8 mouse cellular contexts compared by ENCODE assay signal in the genomic region with DNA sequence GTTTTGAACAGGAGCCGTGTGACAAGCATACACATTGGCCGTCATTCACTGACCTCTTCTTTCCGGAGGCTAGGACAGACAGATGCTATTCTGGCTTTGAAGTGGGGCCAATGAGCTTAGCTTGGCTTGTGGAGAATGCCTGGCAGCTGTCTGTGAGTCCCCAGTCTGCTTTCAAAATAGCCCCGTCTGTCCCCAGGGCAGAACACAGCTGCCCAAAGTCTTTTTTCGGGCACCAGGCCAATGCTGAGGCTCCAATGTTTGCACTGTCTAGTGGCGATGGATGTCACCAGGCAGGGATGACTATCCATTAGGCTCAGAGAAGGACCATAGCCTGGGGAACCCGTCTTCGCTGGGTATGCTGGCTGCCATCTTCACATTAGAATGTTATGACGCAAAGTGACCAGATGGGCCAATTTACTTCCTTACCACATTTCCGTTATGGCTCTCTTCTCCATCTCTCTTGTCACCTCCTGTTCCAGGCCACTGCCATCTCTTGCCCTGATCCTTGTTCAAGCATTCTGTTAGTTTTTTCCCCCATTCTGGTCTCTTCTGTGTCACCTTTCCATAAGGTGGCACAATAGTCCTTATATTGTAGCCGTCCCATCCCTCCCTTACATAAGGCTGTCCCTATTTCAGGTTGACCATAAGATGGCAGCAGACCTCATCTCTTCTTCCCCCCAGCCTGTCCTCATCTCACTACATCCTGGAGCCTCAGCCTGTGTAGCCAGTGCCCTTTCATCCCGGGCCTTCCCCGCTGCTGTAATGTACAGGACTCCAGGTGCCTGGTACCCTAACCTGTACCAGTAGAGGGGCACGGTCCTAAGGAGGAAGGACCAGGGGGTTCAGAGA. TPM values are rescaled to one million over a fixed set of nuclear protein-coding genes. Genes with fewer than 3 reads are reported as not detected.
DNase-seq lines count a peak whose midpoint lies in the region; ATAC-seq lines count a peak whose summit lies in the region.

No protein-coding gene starts in this region.

- H3K27me3 ChIP-seq in limb, embryonic 13.5 days = peaks cover 33% of the 10 kb centered on the region
- peaks cover 12% of the 10 kb centered on the region; the same call in 1 of the 2 replicates for H3K27me3 ChIP-seq in limb, embryonic 10.5 days (ENCODE audit: low read depth, poor library complexity, severe bottlenecking)
- H3K27me3 ChIP-seq in embryonic facial prominence, embryonic 12.5 days = no peaks in the 10 kb centered on the region
- H3K27me3 ChIP-seq in heart, embryonic 15.5 days = no peaks in the 10 kb centered on the region

- DNase-seq in limb, embryonic 10.5 days (ENCODE audit: low spot score) = no peak
- DNase-seq in kidney, postnatal 4 days = peak; percentile 43 to 58
- peak; percentile 89 for DNase-seq in lung, postnatal 10 days
- DNase-seq in right cerebral cortex, postnatal 4 days = peak; percentile 55
- DNase-seq in ovary, postnatal 10 days (ENCODE audit: low spot score) = no peak

- no peaks in the 10 kb centered on the region for H3K9me3 ChIP-seq in limb, embryonic 13.5 days
- no peaks in the 10 kb centered on the region for H3K9me3 ChIP-seq in limb, embryonic 10.5 days (replicated peaks)
- H3K9me3 ChIP-seq in embryonic facial prominence, embryonic 12.5 days = no peaks in the 10 kb centered on the region
- H3K9me3 ChIP-seq in heart, embryonic 15.5 days (replicated peaks) = no peaks in the 10 kb centered on the region

- no peak overlapping the region for H3K9ac ChIP-seq in limb, embryonic 13.5 days
- no peak overlapping the region for H3K9ac ChIP-seq in embryonic facial prominence, embryonic 12.5 days
- H3K9ac ChIP-seq in heart, embryonic 15.5 days = no peak overlapping the region

- peaks cover 31% of the 10 kb centered on the region for H3K4me1 ChIP-seq in limb, embryonic 13.5 days
- H3K4me1 ChIP-seq in limb, embryonic 10.5 days = peaks cover 38% of the 10 kb centered on the region
- H3K4me1 ChIP-seq in embryonic facial prominence, embryonic 12.5 days = no peaks in the 10 kb centered on the region
- peaks cover 26% of the 10 kb centered on the region for H3K4me1 ChIP-seq in heart, embryonic 15.5 days (replicated peaks)

- no peak overlapping the region for H3K27ac ChIP-seq in limb, embryonic 13.5 days
- no peak overlapping the region for H3K27ac ChIP-seq in limb, embryonic 10.5 days
- no peak overlapping the region for H3K27ac ChIP-seq in embryonic facial prominence, embryonic 12.5 days
- peak overlapping the region; percentile 53 for H3K27ac ChIP-seq in heart, embryonic 15.5 days

- H3K4me2 ChIP-seq in limb, embryonic 13.5 days (replicated peaks) = no peak overlapping the region
- no peak overlapping the region for H3K4me2 ChIP-seq in embryonic facial prominence, embryonic 12.5 days (replicated peaks)
- no peak overlapping the region for H3K4me2 ChIP-seq in heart, embryonic 15.5 days

- ATAC-seq in limb, embryonic 13.5 days (ENCODE audit: low FRiP score, low read depth) = peak; percentile 54
- ATAC-seq in embryonic facial prominence, embryonic 12.5 days (ENCODE audit: insufficient number of reproducible peaks, insufficient read depth, low FRiP score, low TSS enrichment) = peak; percentile 38; the same call in 1 of the 2 replicates
- ATAC-seq in heart, embryonic 15.5 days (replicated peaks; ENCODE audit: insufficient number of reproducible peaks, insufficient read depth, low FRiP score, low read depth) = peak; percentile 71

- peaks cover 52% of the 10 kb centered on the region for H3K36me3 ChIP-seq in limb, embryonic 13.5 days
- peaks cover 40% of the 10 kb centered on the region for H3K36me3 ChIP-seq in limb, embryonic 10.5 days
- peaks cover 41% of the 10 kb centered on the region for H3K36me3 ChIP-seq in embryonic facial prominence, embryonic 12.5 days
- peaks cover 29% of the 10 kb centered on the region for H3K36me3 ChIP-seq in heart, embryonic 15.5 days

- H3K4me3 ChIP-seq in limb, embryonic 13.5 days = no peak overlapping the region
- H3K4me3 ChIP-seq in limb, embryonic 10.5 days = no peak overlapping the region
- no peak overlapping the region for H3K4me3 ChIP-seq in embryonic facial prominence, embryonic 12.5 days
- no peak overlapping the region for H3K4me3 ChIP-seq in heart, embryonic 15.5 days

- 73% methylated on average over 14 of the region's 14 CpGs for WGBS in limb, embryonic 13.5 days
- WGBS in limb, embryonic 10.5 days = 79% methylated on average over 14 of the region's 14 CpGs
- WGBS in embryonic facial prominence, embryonic 12.5 days = 73% methylated on average over 14 of the region's 14 CpGs
- 41% methylated on average over 14 of the region's 14 CpGs for WGBS in heart, embryonic 15.5 days

RNA-seq across cellular contexts. Expression of gene P4ha2, which starts 22.7 kb away (rescaled TPM):
- polyA plus RNA-seq in limb, embryonic 13.5 days (2015; fragmentation: Nextera tagmentation; extraction: Ambion mirVana) = 81.3 and 84.9 TPM in 2 replicates
- 35.6 and 38.7 TPM in 2 replicates for polyA plus RNA-seq in limb, embryonic 10.5 days (2016; fragmentation: Nextera tagmentation; extraction: Ambion mirVana)
- 56.8 and 59.7 TPM in 2 replicates for polyA plus RNA-seq in embryonic facial prominence, embryonic 12.5 days (2016; fragmentation: Nextera tagmentation; extraction: Ambion mirVana)
- polyA plus RNA-seq in heart, embryonic 15.5 days (2015; fragmentation: Nextera tagmentation; extraction: Ambion mirVana) = 46.0 and 54.6 TPM in 2 replicates

RNA-seq across cellular contexts. Expression of gene Pdlim4, which starts 53.8 kb away (rescaled TPM):
- polyA plus RNA-seq in limb, embryonic 13.5 days (2015; fragmentation: Nextera tagmentation; extraction: Ambion mirVana) = 162 and 169 TPM in 2 replicates
- 160 and 171 TPM in 2 replicates for polyA plus RNA-seq in limb, embryonic 10.5 days (2016; fragmentation: Nextera tagmentation; extraction: Ambion mirVana)
- polyA plus RNA-seq in embryonic facial prominence, embryonic 12.5 days (2016; fragmentation: Nextera tagmentation; extraction: Ambion mirVana) = 144 and 146 TPM in 2 replicates
- 11.4 and 20.8 TPM in 2 replicates for polyA plus RNA-seq in heart, embryonic 15.5 days (2015; fragmentation: Nextera tagmentation; extraction: Ambion mirVana)

Comparison
In these comparisons a context has a peak if more than half of its experiments do, and no peak if none do; other contexts are left out.
1. DNase-seq: peak in kidney, postnatal 4 days (2 of 2), lung, postnatal 10 days (single experiment) and right cerebral cortex, postnatal 4 days (single experiment); none in limb, embryonic 10.5 days (single experiment) and ovary, postnatal 10 days (single experiment).
2. Peak in every context shown above with its lines, with median percentiles within 50 percentile points of each other: ATAC-seq.